Mouse (Mus musculus): ENCODE data around the gene Cdc45. TPM values are rescaled to one million over a fixed set of nuclear protein-coding genes. Genes with fewer than 3 reads are reported as not detected.

Cdc45 gene
- total and polyA plus RNA-seq, 3 experiments: 32.4 to 88.9 (median 88.5) TPM

- ATAC-seq (ENCODE audit: extremely low read depth, insufficient number of reproducible peaks, low FRiP score, poor library complexity, severe bottlenecking): no peak
- no peaks in the 10 kb centered on the region for H3K36me3 ChIP-seq (replicated peaks)
- no peak for DNase-seq (ENCODE audit: low spot score)
- H3K4me3 ChIP-seq (ENCODE audit: low read depth, low read length): no peak overlapping the region
- TF ChIP-seq GATA1 (IDR thresholded peaks at IDR 0.05; ENCODE audit: borderline replicate concordance, low read length) (no peak), POLR2AphosphoS5 (IDR thresholded peaks at IDR 0.05; ENCODE audit: insufficient replicate concordance, low read depth, low read length) (no peak), GATA2 (IDR thresholded peaks at IDR 0.05; ENCODE audit: borderline replicate concordance, low read depth, low read length) (no peak), CTCF (IDR thresholded peaks at IDR 0.05; ENCODE audit: low read depth, low read length) (no peak), TAL1 (conservative IDR thresholded peaks at IDR 0.05; ENCODE audit: low read depth, low read length) (no peak)
- no peaks in the 10 kb centered on the region for H3K9me3 ChIP-seq (replicated peaks)
- no peaks in the 10 kb centered on the region for H3K4me1 ChIP-seq (ENCODE audit: insufficient read depth, low read depth, low read length)
- peaks cover 36% of the 10 kb centered on the region for H3K27me3 ChIP-seq (ENCODE audit: insufficient read depth, low read length)
Measured at GRCm38 (mm10) chr16:18769501-18769900, 42.3 kb downstream of the Cdc45 start.

- Histone ChIP-seq H3K27me3 (ENCODE audit: insufficient read depth, low read length) (peaks cover 28% of the 10 kb centered on the region), H3K4me1 (ENCODE audit: insufficient read depth, low read depth, low read length) (no peaks in the 10 kb centered on the region), H3K9me3 (replicated peaks) (no peaks in the 10 kb centered on the region), H3K4me3 (ENCODE audit: low read depth, low read length) (no peak overlapping the region), H3K36me3 (replicated peaks) (no peaks in the 10 kb centered on the region)
- DNase-seq (ENCODE audit: low spot score) (no peak), ATAC-seq (ENCODE audit: extremely low read depth, insufficient number of reproducible peaks, low FRiP score, poor library complexity, severe bottlenecking) (no peak)
- no peak for TF ChIP-seq GATA1 (IDR thresholded peaks at IDR 0.05; ENCODE audit: borderline replicate concordance, low read length)
- TF ChIP-seq GATA2 (IDR thresholded peaks at IDR 0.05; ENCODE audit: borderline replicate concordance, low read depth, low read length): no peak
- TF ChIP-seq POLR2AphosphoS5 (IDR thresholded peaks at IDR 0.05; ENCODE audit: insufficient replicate concordance, low read depth, low read length): no peak
- TF ChIP-seq CTCF (IDR thresholded peaks at IDR 0.05; ENCODE audit: low read depth, low read length): no peak
- no peak for TF ChIP-seq TAL1 (conservative IDR thresholded peaks at IDR 0.05; ENCODE audit: low read depth, low read length)
Measured at GRCm38 (mm10) chr16:18766390-18766789, 45.4 kb downstream of the Cdc45 start.

GRCm38 (mm10) chr16:18762960-18763359 lies 48.8 kb downstream of the Cdc45 start:
- TF ChIP-seq TAL1 (conservative IDR thresholded peaks at IDR 0.05; ENCODE audit: low read depth, low read length) (no peak), CTCF (IDR thresholded peaks at IDR 0.05; ENCODE audit: low read depth, low read length) (no peak), POLR2AphosphoS5 (IDR thresholded peaks at IDR 0.05; ENCODE audit: insufficient replicate concordance, low read depth, low read length) (no peak)
- no peaks in the 10 kb centered on the region for H3K9me3 ChIP-seq (replicated peaks)
- no peaks in the 10 kb centered on the region for H3K4me1 ChIP-seq (ENCODE audit: insufficient read depth, low read depth, low read length)
- ATAC-seq (ENCODE audit: extremely low read depth, insufficient number of reproducible peaks, low FRiP score, poor library complexity, severe bottlenecking) (no peak), DNase-seq (ENCODE audit: low spot score) (no peak)
- peaks cover 22% of the 10 kb centered on the region for H3K27me3 ChIP-seq (ENCODE audit: insufficient read depth, low read length)
- no peak overlapping the region for H3K4me3 ChIP-seq (ENCODE audit: low read depth, low read length)
- no peaks in the 10 kb centered on the region for H3K36me3 ChIP-seq (replicated peaks)

- no peak for DNase-seq (ENCODE audit: low spot score)
- Histone ChIP-seq H3K4me3 (ENCODE audit: low read depth, low read length) (no peak overlapping the region), H3K27me3 (ENCODE audit: insufficient read depth, low read length) (peaks cover 20% of the 10 kb centered on the region), H3K9me3 (replicated peaks) (no peaks in the 10 kb centered on the region), H3K36me3 (replicated peaks) (no peaks in the 10 kb centered on the region), H3K4me1 (ENCODE audit: insufficient read depth, low read depth, low read length) (no peaks in the 10 kb centered on the region)
- no peak for ATAC-seq (ENCODE audit: extremely low read depth, insufficient number of reproducible peaks, low FRiP score, poor library complexity, severe bottlenecking)
- TF ChIP-seq CTCF (IDR thresholded peaks at IDR 0.05; ENCODE audit: low read depth, low read length) (no peak), TAL1 (conservative IDR thresholded peaks at IDR 0.05; ENCODE audit: low read depth, low read length) (no peak)
Measured at GRCm38 (mm10) chr16:18761734-18762133, 50.1 kb downstream of the Cdc45 start.

GRCm38 (mm10) chr16:18751885-18752499 lies 59.8 kb downstream of the Cdc45 start:
- no peak for TF ChIP-seq CTCF (IDR thresholded peaks at IDR 0.05; ENCODE audit: low read depth, low read length)
- TF ChIP-seq GATA1 (IDR thresholded peaks at IDR 0.05; ENCODE audit: borderline replicate concordance, low read length): no peak
- TF ChIP-seq GATA2 (IDR thresholded peaks at IDR 0.05; ENCODE audit: borderline replicate concordance, low read depth, low read length): no peak
- TF ChIP-seq TAL1 (conservative IDR thresholded peaks at IDR 0.05; ENCODE audit: low read depth, low read length): no peak
- no peak for TF ChIP-seq POLR2AphosphoS5 (IDR thresholded peaks at IDR 0.05; ENCODE audit: insufficient replicate concordance, low read depth, low read length)
- no peaks in the 10 kb centered on the region for H3K9me3 ChIP-seq (replicated peaks)
- peaks cover 14% of the 10 kb centered on the region; the same call in 1 of the 2 replicates for H3K27me3 ChIP-seq (ENCODE audit: insufficient read depth, low read length)
- no peaks in the 10 kb centered on the region for H3K36me3 ChIP-seq (replicated peaks)
- DNase-seq (ENCODE audit: low spot score): no peak
- no peak overlapping the region for H3K4me3 ChIP-seq (ENCODE audit: low read depth, low read length)
- H3K4me1 ChIP-seq (ENCODE audit: insufficient read depth, low read depth, low read length): no peaks in the 10 kb centered on the region
- ATAC-seq (ENCODE audit: extremely low read depth, insufficient number of reproducible peaks, low FRiP score, poor library complexity, severe bottlenecking): no peak

- Histone ChIP-seq H3K27me3 (ENCODE audit: insufficient read depth, low read length) (peaks cover 14% of the 10 kb centered on the region; the same call in 1 of the 2 replicates), H3K9me3 (replicated peaks) (no peaks in the 10 kb centered on the region), H3K4me3 (ENCODE audit: low read depth, low read length) (no peak overlapping the region), H3K4me1 (ENCODE audit: insufficient read depth, low read depth, low read length) (no peaks in the 10 kb centered on the region), H3K36me3 (replicated peaks) (no peaks in the 10 kb centered on the region)
- TF ChIP-seq GATA1 (IDR thresholded peaks at IDR 0.05; ENCODE audit: borderline replicate concordance, low read length): no peak
- no peak for TF ChIP-seq TAL1 (conservative IDR thresholded peaks at IDR 0.05; ENCODE audit: low read depth, low read length)
- no peak for TF ChIP-seq POLR2AphosphoS5 (IDR thresholded peaks at IDR 0.05; ENCODE audit: insufficient replicate concordance, low read depth, low read length)
- no peak for TF ChIP-seq CTCF (IDR thresholded peaks at IDR 0.05; ENCODE audit: low read depth, low read length)
- no peak for TF ChIP-seq GATA2 (IDR thresholded peaks at IDR 0.05; ENCODE audit: borderline replicate concordance, low read depth, low read length)
- ATAC-seq (ENCODE audit: extremely low read depth, insufficient number of reproducible peaks, low FRiP score, poor library complexity, severe bottlenecking) (no peak), DNase-seq (ENCODE audit: low spot score) (no peak)
Measured at GRCm38 (mm10) chr16:18751101-18751500, 60.7 kb downstream of the Cdc45 start.

All from G1E (cell line).